Mouse (Mus musculus) telencephalon, adult 2 months (tissue): ENCODE results near the gene Gm26741.

Experiments used
- DNase-seq: peaks from one replicate; pipeline ENCODE4 v3.0.0-alpha.2; 2011; ENCODE audit warnings: low read depth, low spot score

Gm26741 gene

DNA sequence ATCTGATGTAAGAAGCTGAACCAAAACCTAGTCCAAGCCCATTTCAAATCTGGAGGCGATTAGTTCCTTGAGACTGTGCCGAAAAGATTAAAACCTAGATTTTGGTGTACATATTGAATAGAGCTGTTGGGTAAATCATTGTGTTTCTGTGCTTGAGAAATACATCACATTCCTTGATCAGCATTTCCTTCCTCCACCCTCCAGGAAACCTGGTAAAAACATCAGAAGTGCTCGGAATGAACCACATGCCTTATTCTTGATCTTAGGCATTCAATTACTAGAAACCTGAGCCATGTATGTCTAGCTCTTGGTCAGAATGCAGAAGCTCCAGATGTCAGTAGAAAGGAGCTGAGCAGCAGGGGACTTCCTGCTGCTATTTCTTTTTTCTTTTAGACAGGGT, 30.9 kb downstream of the Gm26741 start:
- DNase-seq: no peak

DNA sequence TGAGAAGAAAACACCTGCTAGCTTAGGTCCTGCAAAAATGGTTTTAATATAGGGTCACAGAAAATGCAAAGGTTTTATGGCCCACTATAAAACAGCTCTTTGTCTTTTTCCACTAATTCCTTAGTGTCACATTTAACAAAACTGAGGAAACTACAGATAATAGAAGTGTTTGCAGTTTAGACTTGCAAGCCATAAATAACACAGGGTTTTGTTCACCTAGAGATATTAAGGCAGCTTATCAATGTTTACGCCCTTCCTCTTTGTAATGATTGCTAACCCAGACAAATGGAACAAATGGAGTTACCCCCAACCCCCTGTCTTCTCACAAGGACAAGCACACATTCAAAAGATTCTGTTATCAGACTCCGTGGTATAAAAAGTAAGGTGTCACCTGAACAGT, 32.6 kb downstream of the Gm26741 start:
- no peak for DNase-seq

DNA sequence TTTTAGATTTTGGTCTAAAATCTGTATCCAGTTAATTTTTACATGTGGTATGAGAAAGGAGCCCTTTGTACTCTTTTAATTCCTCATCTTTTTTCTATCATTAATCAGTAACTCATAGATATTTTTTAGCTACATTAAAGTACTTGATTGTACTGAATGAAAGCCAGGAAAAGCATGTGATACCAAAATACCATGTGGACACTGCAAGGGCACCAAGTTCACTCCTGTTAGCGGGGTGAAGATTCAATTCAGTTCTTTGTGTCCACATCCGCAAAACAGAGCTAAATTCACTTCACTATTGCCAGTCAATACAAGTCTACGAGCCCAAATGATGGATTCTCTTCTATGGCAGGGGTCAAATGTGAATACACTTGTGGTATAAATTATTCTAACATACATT, 38.1 kb downstream of the Gm26741 start:
- DNase-seq: no peak

DNA sequence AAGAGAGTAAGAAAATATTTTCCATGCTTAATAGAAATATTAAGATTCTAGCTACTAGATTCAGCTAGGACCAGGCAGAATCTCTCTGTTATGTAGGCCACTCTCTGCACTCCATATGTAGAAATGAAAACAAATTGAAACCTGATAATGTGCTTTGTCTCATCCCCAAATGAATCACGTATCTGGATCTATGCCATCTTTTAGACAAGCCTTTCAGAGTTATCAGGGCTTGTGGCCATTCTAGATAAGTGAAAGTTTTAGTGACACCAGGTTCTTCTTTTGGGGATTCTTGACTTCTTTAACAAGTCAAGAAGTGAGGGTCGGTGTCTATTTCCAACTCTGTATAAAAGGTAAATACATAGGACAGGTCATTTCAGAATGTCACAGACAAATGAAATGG, 40.1 kb downstream of the Gm26741 start:
- DNase-seq: no peak

DNA sequence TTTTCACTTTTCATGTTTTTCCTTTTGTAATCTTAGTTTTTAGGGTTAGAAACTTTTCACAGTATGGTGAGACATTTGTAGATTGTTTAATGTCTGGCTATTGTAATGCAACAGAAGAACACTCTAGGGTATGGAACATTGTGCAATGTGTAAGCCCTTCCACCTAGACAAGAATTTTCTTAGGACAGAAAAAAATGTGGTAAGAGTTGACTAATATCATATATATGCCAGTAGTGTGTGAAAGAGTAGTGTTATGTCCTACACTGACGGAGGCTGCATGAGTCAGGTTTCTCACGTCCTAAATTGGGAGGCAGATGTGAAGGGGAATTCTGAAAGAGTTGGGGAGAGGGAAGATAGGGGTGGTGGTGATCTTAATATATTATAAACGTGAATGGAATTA, 41.2 kb downstream of the Gm26741 start:
- DNase-seq: no peak

DNA sequence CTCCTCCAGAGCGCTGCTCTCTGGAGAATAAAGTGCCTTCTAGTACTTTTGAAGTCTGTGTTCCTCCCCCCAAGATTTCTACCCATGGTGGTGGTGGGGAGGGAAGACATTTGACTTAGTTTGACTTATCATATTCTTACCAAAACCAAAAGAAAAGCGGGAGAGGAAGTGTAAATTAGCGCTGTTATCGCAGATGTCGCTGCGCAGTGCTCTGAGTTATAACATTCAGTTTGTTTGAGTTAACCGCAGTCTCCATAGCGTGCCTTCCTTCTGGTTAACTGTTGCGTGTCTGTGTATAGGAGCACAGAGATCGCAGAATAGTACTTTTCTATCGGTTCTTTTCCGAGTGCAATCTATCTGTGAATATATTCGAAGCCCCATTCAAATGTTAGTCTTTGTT, 46.6 kb downstream of the Gm26741 start:
- no peak for DNase-seq

DNA sequence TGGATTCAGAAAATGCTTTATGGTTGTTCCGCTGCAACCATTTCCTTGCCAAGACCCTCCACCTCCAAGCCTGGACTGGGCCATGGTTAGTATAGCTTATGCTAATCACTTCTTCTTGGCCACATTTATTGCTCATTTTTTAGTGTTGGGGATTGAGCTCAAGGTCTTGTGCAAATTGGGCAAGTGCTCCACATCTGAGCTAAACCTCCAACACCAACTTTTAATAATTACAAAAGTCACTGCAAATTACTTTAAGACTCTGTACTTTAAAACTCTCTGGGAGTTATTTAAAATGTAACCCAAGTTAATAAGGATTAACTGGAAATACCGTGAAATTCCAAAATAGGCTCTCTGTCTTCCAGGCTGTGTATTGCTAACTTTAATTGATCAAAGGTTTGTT, 49.0 kb downstream of the Gm26741 start:
- DNase-seq: no peak
